Mouse (Mus musculus): ENCODE data around the gene Cep104. TPM values are rescaled to one million over a fixed set of nuclear protein-coding genes. Genes with fewer than 3 reads are reported as not detected.

Cep104 gene
- total and polyA plus RNA-seq, 2 experiments, result 3.0 to 3.9 TPM

DNA sequence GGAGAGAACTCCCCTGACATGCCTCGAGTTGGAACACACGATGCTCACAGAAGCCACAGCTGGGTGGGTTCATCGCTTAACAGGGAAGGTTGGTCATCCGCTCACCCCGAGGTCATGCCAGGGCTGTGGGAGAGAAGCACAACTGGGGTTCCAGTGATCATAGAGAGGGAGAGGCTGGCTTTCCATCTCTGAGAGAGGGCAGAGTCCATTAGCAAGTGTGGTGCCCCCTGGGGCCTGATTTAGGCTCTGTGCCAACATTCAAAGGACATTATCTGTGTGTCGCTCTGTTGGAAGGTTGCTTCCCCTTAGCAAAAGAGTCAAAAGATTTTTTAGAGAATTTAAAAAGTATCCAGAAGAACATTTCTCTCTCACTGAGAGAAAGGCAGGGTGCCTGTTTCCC lies 30.7 kb upstream of the Cep104 start:
- H3K9ac ChIP-seq (ENCODE audit: low read depth, low read length), result no peak overlapping the region
- H3K79me2 ChIP-seq (ENCODE audit: control insufficient read depth, insufficient read depth, low read length), result no peaks in the 10 kb centered on the region
- no peaks in the 10 kb centered on the region for H3K36me3 ChIP-seq (ENCODE audit: control insufficient read depth, insufficient read depth, low read length)
- H3K4me3 ChIP-seq (ENCODE audit: insufficient read depth, low read depth, low read length), result no peak overlapping the region
- H3K27me3 ChIP-seq (ENCODE audit: control insufficient read depth, insufficient read depth, low read length), result peaks cover 3% of the 10 kb centered on the region; the same call in 1 of the 2 replicates
- DNase-seq (ENCODE audit: extremely low read depth, low read depth, low spot score), result no peak
- TF ChIP-seq POLR2A (IDR thresholded peaks at IDR 0.05; ENCODE audit: extremely low read depth, insufficient read depth, low read length) (no peak), CTCF (IDR thresholded peaks at IDR 0.05; ENCODE audit: low read depth, low read length) (no peak)
- no peak overlapping the region for H3K27ac ChIP-seq (replicated peaks; ENCODE audit: insufficient read depth, low read depth, low read length)
- WGBS, result 41% methylated on average over 6 of the region's 6 CpGs
- H3K4me1 ChIP-seq (ENCODE audit: control insufficient read depth, insufficient read depth, low read length), result no peaks in the 10 kb centered on the region

- Histone ChIP-seq H3K27me3 (ENCODE audit: control insufficient read depth, insufficient read depth, low read length) (peaks cover 6% of the 10 kb centered on the region; the same call in 1 of the 2 replicates), H3K36me3 (ENCODE audit: control insufficient read depth, insufficient read depth, low read length) (no peaks in the 10 kb centered on the region), H3K9ac (ENCODE audit: low read depth, low read length) (no peak overlapping the region), H3K27ac (replicated peaks; ENCODE audit: insufficient read depth, low read depth, low read length) (no peak overlapping the region), H3K4me3 (ENCODE audit: insufficient read depth, low read depth, low read length) (no peak overlapping the region), H3K4me1 (ENCODE audit: control insufficient read depth, insufficient read depth, low read length) (no peaks in the 10 kb centered on the region), H3K79me2 (ENCODE audit: control insufficient read depth, insufficient read depth, low read length) (no peaks in the 10 kb centered on the region)
- TF ChIP-seq POLR2A (IDR thresholded peaks at IDR 0.05; ENCODE audit: extremely low read depth, insufficient read depth, low read length) (no peak), CTCF (IDR thresholded peaks at IDR 0.05; ENCODE audit: low read depth, low read length) (no peak)
- no peak for DNase-seq (ENCODE audit: extremely low read depth, low read depth, low spot score)
- WGBS, result 86% methylated on average over 6 of the region's 6 CpGs
These were observed 29.3 kb upstream of the Cep104 start for GRCm38 (mm10) chr4:153945741-153946140.

DNA sequence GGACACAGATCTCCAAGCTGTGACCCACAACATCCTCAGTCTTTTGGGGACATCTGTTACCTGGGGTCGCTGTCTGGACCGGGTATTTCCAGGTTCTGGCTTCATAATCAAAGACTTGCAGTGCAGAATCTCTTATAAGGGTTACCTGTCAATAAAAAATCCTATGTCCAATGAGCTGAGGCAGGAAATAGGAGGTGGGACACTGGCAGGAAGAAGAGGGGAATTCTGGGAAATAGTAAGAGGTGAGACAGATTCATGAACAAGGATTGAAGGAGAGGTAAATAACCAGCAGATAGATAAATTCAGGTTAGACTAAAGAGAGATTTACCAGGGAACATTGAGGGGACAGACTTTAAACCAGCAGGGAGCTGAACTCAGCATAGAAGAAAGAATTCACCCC lies 24.6 kb upstream of the Cep104 start:
- H3K4me1 ChIP-seq (ENCODE audit: control insufficient read depth, insufficient read depth, low read length), result no peaks in the 10 kb centered on the region
- WGBS, result 73% methylated on average over 2 of the region's 2 CpGs
- H3K4me3 ChIP-seq (ENCODE audit: insufficient read depth, low read depth, low read length), result no peak overlapping the region
- H3K27me3 ChIP-seq (ENCODE audit: control insufficient read depth, insufficient read depth, low read length), result peaks cover 9% of the 10 kb centered on the region
- TF ChIP-seq POLR2A (IDR thresholded peaks at IDR 0.05; ENCODE audit: extremely low read depth, insufficient read depth, low read length) (no peak), CTCF (IDR thresholded peaks at IDR 0.05; ENCODE audit: low read depth, low read length) (no peak)
- no peak overlapping the region for H3K9ac ChIP-seq (ENCODE audit: low read depth, low read length)
- DNase-seq (ENCODE audit: extremely low read depth, low read depth, low spot score), result no peak
- no peaks in the 10 kb centered on the region for H3K36me3 ChIP-seq (ENCODE audit: control insufficient read depth, insufficient read depth, low read length)
- H3K79me2 ChIP-seq (ENCODE audit: control insufficient read depth, insufficient read depth, low read length), result no peaks in the 10 kb centered on the region
- H3K27ac ChIP-seq (replicated peaks; ENCODE audit: insufficient read depth, low read depth, low read length), result no peak overlapping the region

DNA sequence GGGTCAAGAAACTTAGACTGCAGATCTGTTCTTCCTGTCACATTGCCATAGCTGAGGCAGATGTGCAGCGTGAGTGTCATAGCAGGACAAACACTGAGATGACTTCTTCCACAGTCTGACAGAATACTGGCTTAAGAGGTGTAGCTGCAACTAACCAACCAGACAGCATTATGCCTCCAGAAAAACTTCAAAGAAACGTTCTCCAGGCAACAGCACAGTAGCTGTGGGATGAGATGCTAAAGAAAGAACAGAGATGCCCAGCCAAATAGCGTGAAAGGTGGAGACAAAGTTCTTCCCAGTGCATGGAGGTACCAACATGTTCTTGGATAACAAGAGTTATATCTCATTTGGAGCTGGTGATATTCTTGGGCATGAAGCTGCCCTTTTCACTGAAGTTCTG lies 23.8 kb upstream of the Cep104 start:
- Histone ChIP-seq H3K4me1 (ENCODE audit: control insufficient read depth, insufficient read depth, low read length) (no peaks in the 10 kb centered on the region), H3K9ac (ENCODE audit: low read depth, low read length) (no peak overlapping the region), H3K4me3 (ENCODE audit: insufficient read depth, low read depth, low read length) (no peak overlapping the region), H3K79me2 (ENCODE audit: control insufficient read depth, insufficient read depth, low read length) (no peaks in the 10 kb centered on the region), H3K27me3 (ENCODE audit: control insufficient read depth, insufficient read depth, low read length) (peaks cover 9% of the 10 kb centered on the region), H3K36me3 (ENCODE audit: control insufficient read depth, insufficient read depth, low read length) (no peaks in the 10 kb centered on the region), H3K27ac (replicated peaks; ENCODE audit: insufficient read depth, low read depth, low read length) (no peak overlapping the region)
- 59% methylated on average over 3 of the region's 3 CpGs for WGBS
- no peak for DNase-seq (ENCODE audit: extremely low read depth, low read depth, low spot score)
- no peak for TF ChIP-seq CTCF (IDR thresholded peaks at IDR 0.05; ENCODE audit: low read depth, low read length)

- peaks cover 9% of the 10 kb centered on the region for H3K27me3 ChIP-seq (ENCODE audit: control insufficient read depth, insufficient read depth, low read length)
- H3K4me3 ChIP-seq (ENCODE audit: insufficient read depth, low read depth, low read length), result no peak overlapping the region
- H3K36me3 ChIP-seq (ENCODE audit: control insufficient read depth, insufficient read depth, low read length), result no peaks in the 10 kb centered on the region
- no peak overlapping the region for H3K27ac ChIP-seq (replicated peaks; ENCODE audit: insufficient read depth, low read depth, low read length)
- no peak for DNase-seq (ENCODE audit: extremely low read depth, low read depth, low spot score)
- WGBS, result 62% methylated on average over 5 of the region's 5 CpGs
- no peaks in the 10 kb centered on the region for H3K79me2 ChIP-seq (ENCODE audit: control insufficient read depth, insufficient read depth, low read length)
- no peaks in the 10 kb centered on the region for H3K4me1 ChIP-seq (ENCODE audit: control insufficient read depth, insufficient read depth, low read length)
- no peak overlapping the region for H3K9ac ChIP-seq (ENCODE audit: low read depth, low read length)
- TF ChIP-seq POLR2A (IDR thresholded peaks at IDR 0.05; ENCODE audit: extremely low read depth, insufficient read depth, low read length) (no peak), CTCF (IDR thresholded peaks at IDR 0.05; ENCODE audit: low read depth, low read length) (no peak)
These were observed 23.3 kb upstream of the Cep104 start for GRCm38 (mm10) chr4:153951692-153952091.

DNA sequence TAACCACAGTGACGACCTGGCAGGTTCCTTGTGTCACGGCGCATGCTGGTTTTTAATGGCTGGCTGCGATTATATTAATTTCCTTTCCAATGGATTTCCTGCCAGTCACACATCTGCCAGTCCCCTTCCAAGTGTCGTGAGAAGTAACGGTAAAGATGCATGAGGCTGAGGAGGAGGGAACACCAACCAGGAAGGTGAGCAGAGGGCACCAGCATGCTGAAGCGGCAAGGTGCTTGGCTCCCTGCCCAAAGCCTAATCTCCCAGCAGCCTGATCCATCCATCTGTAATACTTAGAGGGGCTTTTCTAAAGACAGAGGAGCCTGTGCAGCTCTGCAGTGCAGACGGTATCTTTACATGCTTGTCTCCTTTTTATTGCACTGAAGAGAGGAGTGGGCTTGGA lies 19.3 kb upstream of the Cep104 start:
- H3K79me2 ChIP-seq (ENCODE audit: control insufficient read depth, insufficient read depth, low read length), result peaks cover 4% of the 10 kb centered on the region; the same call in 1 of the 2 replicates
- no peaks in the 10 kb centered on the region for H3K36me3 ChIP-seq (ENCODE audit: control insufficient read depth, insufficient read depth, low read length)
- peaks cover 3% of the 10 kb centered on the region; the same call in 1 of the 2 replicates for H3K27me3 ChIP-seq (ENCODE audit: control insufficient read depth, insufficient read depth, low read length)
- H3K4me1 ChIP-seq (ENCODE audit: control insufficient read depth, insufficient read depth, low read length), result peaks cover 4% of the 10 kb centered on the region; the same call in 1 of the 2 replicates
- 87% methylated on average over 8 of the region's 8 CpGs for WGBS
- H3K27ac ChIP-seq (replicated peaks; ENCODE audit: insufficient read depth, low read depth, low read length), result no peak overlapping the region
- no peak overlapping the region for H3K9ac ChIP-seq (ENCODE audit: low read depth, low read length)
- no peak for DNase-seq (ENCODE audit: extremely low read depth, low read depth, low spot score)
- no peak for TF ChIP-seq POLR2A (IDR thresholded peaks at IDR 0.05; ENCODE audit: extremely low read depth, insufficient read depth, low read length)
- no peak for TF ChIP-seq CTCF (IDR thresholded peaks at IDR 0.05; ENCODE audit: low read depth, low read length)
- no peak overlapping the region for H3K4me3 ChIP-seq (ENCODE audit: insufficient read depth, low read depth, low read length)

Measured in liver, adult 2 months (tissue).